Mouse (Mus musculus) brain, embryonic 14.5 days (tissue): ENCODE results near the gene Usp39.

ENCODE experiments used
- CTCF ChIP-seq: fragments of 200-500 bp; IDR thresholded peaks from 2 replicates; pipeline ENCODE4 v1.5.1; 2012; ENCODE audit warnings: inconsistent platforms, mild to moderate bottlenecking, moderate library complexity, borderline replicate concordance; ENCODE audit not compliant: insufficient read depth, insufficient read length; ENCODE audit errors: extremely low read depth
- POLR2A ChIP-seq: fragments of 200-500 bp; IDR thresholded peaks from 2 replicates; pipeline ENCODE4 v1.6.1; 2012; ENCODE audit warnings: mild to moderate bottlenecking, inconsistent platforms, borderline replicate concordance; ENCODE audit not compliant: poor library complexity, insufficient read depth, insufficient read length, severe bottlenecking; ENCODE audit errors: extremely low read depth

- TF ChIP-seq CTCF (no peak), POLR2A (no peak)
Measured at GRCm38 (mm10) chr6:72275527-72275926, 69.5 kb downstream of the Usp39 start.
